Comparison of ENCODE assay signal across 26 mouse cellular contexts in the genomic region with DNA sequence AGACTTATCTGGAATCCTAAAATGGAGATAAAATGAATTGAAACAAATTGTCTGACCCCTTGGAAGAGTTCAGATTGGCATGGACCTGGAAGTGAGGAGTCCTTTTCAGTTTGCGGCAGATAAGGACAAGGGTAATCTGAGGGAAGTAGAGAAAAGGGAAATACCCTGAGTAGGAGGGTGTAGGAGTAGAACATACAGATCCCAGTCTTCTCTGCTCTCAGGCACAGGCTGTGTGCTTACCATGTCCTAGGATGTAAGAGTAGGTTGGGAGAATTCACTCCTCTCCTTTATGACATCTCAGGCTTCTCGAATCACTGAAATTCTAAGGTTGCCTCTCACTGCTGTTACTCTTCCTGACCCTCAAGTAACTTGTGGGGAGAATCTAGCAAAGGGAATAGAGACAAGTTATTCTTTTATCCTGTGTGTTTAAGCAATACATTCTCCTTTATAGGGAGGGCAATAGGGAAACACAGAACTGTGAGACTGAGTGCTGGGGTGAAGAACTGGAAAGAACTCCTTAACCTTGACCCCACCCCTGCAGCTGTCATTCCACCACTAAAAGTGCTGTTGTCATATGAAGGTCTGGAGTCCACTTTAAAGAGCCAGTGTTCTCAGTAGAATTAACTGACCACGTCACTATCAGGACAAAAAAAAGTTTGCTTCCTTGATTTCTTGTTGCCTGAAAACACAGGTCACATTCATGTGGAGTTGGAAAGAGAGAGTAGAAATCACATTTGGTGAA. TPM values are rescaled to one million over a fixed set of nuclear protein-coding genes. Genes with fewer than 3 reads are reported as not detected.
DNase-seq lines count a peak whose midpoint lies in the region; ATAC-seq and TF ChIP-seq lines count a peak whose summit lies in the region.
"Had no signal": no experiment of that assay in that cellular context is flagged by ENCODE, and none has a peak within 500 bp of the region (broad histone marks: within the 10 kb centered on the region; RNA-seq: fewer than 3 reads in every experiment).

No protein-coding gene starts in this region.

- H3K9ac ChIP-seq in MEL (ENCODE audit: control insufficient read depth, low read depth, low read length, poor library complexity, severe bottlenecking): no peak overlapping the region
- H3K9ac ChIP-seq in forebrain, embryonic 11.5 days (ENCODE audit: low read length): no peak overlapping the region
- H3K9ac ChIP-seq: forebrain, embryonic 12.5 days; forebrain, embryonic 15.5 days; heart, embryonic 12.5 days; heart, embryonic 15.5 days; hindbrain, embryonic 13.5 days had no signal

- 87% methylated on average over 3 of the region's 3 CpGs for WGBS in forebrain, embryonic 11.5 days

- ATAC-seq in frontal cortex, adult (ENCODE audit: low TSS enrichment): peak; percentile 55; the same call in 1 of the 2 replicates
- ATAC-seq in megakaryocyte, adult 5-6 weeks (ENCODE audit: poor library complexity, severe bottlenecking): no peak
- ATAC-seq in forebrain, embryonic 11.5 days (replicated peaks; ENCODE audit: low FRiP score): no peak
- ATAC-seq: forebrain, embryonic 15.5 days; hindbrain, embryonic 16.5 days; Patski had no signal

- H3K27ac ChIP-seq in MEL (ENCODE audit: control insufficient read depth, low read depth, low read length): no peak overlapping the region
- no peak overlapping the region for H3K27ac ChIP-seq in forebrain, embryonic 11.5 days (ENCODE audit: low read depth, low read length)
- H3K27ac ChIP-seq in layer of hippocampus, adult 2 months: no peak overlapping the region
- H3K27ac ChIP-seq: forebrain, embryonic 12.5 days; forebrain, embryonic 15.5 days; gastrocnemius, adult 2 months; heart, embryonic 15.5 days; hindbrain, embryonic 10.5 days; hindbrain, embryonic 13.5 days had no signal

- peaks cover 48% of the 10 kb centered on the region for H3K4me1 ChIP-seq in megakaryocyte, embryonic 14.5 days
- H3K4me1 ChIP-seq in MEL (ENCODE audit: control insufficient read depth in 1 of 2, insufficient read depth in 2 of 2, low read length in 2 of 2): peaks cover 0 to 2% of the 10 kb centered on the region in 2 experiments; a peak in 1 of 4 replicates
- H3K4me1 ChIP-seq in forebrain, embryonic 11.5 days (replicated peaks; ENCODE audit: control insufficient read depth, insufficient read depth, low read length): peaks cover 1% of the 10 kb centered on the region; the same call in 1 of the 2 replicates

- no peak for TF ChIP-seq POLR2A in MEL (IDR thresholded peaks at IDR 0.05; ENCODE audit: control insufficient read depth in 1 of 2, insufficient read depth in 1 of 2, low read depth in 1 of 2, low read length in 2 of 2, poor library complexity in 1 of 2)

- peaks cover 20% of the 10 kb centered on the region for H3K36me3 ChIP-seq in megakaryocyte, embryonic 14.5 days (replicated peaks; ENCODE audit: low read length)
- H3K36me3 ChIP-seq in MEL (ENCODE audit: control insufficient read depth in 1 of 2, insufficient read depth in 2 of 2, low read length in 2 of 2): no peaks in the 10 kb centered on the region
- no peaks in the 10 kb centered on the region for H3K36me3 ChIP-seq in forebrain, embryonic 11.5 days (ENCODE audit: control insufficient read depth, insufficient read depth, low read length)
- H3K36me3 ChIP-seq: forebrain, embryonic 12.5 days; forebrain, embryonic 15.5 days; heart, embryonic 12.5 days; heart, embryonic 15.5 days; hindbrain, embryonic 10.5 days; hindbrain, embryonic 13.5 days had no signal

- no peaks in the 10 kb centered on the region for H3K79me2 ChIP-seq in MEL (ENCODE audit: control insufficient read depth, insufficient read depth, low read length, poor library complexity)

- peak overlapping the region; percentile 12 for H3K4me3 ChIP-seq in megakaryocyte, embryonic 14.5 days (replicated peaks)
- H3K4me3 ChIP-seq in MEL (ENCODE audit: control insufficient read depth in 1 of 2, insufficient read depth in 1 of 2, low read depth in 2 of 2, low read length in 2 of 2): no peak overlapping the region
- no peak overlapping the region for H3K4me3 ChIP-seq in forebrain, embryonic 11.5 days (ENCODE audit: low read depth, low read length)
- no peak overlapping the region for H3K4me3 ChIP-seq in layer of hippocampus, adult 2 months
- H3K4me3 ChIP-seq: forebrain, embryonic 12.5 days; forebrain, embryonic 15.5 days; gastrocnemius, adult 2 months; heart, embryonic 12.5 days; heart, embryonic 15.5 days; hindbrain, embryonic 10.5 days; hindbrain, embryonic 13.5 days had no signal

- TF ChIP-seq CTCF in MEL (IDR thresholded peaks at IDR 0.05 in 2 of 3, conservative IDR thresholded peaks at IDR 0.05 in 1 of 3; ENCODE audit: control insufficient read depth in 1 of 3, insufficient read depth in 1 of 3, low read depth in 2 of 3, low read length in 3 of 3, poor library complexity in 1 of 3, severe bottlenecking in 1 of 3): no peak
- TF ChIP-seq CTCF in layer of hippocampus, adult 2 months (conservative IDR thresholded peaks at IDR 0.05): no peak

- H3K4me2 ChIP-seq in forebrain, embryonic 11.5 days (ENCODE audit: low read depth, low read length, severe bottlenecking): no peak overlapping the region
- H3K4me2 ChIP-seq: forebrain, embryonic 12.5 days; forebrain, embryonic 15.5 days; heart, embryonic 12.5 days; heart, embryonic 15.5 days; hindbrain, embryonic 13.5 days had no signal

- no peak for DNase-seq in frontal cortex, postnatal 14 days (ENCODE audit: low spot score in 2 of 2)
- peak; percentile 13 for DNase-seq in MEL (ENCODE audit: low read depth, low spot score)
- DNase-seq in fat pad, adult 2 months (ENCODE audit: extremely low read depth, low read depth, low spot score): peak; percentile 59
- no peak for DNase-seq in forebrain, embryonic 11.5 days (ENCODE audit: low spot score)
- no peak for DNase-seq in layer of hippocampus, adult 2 months (ENCODE audit: low spot score in 2 of 2)
- DNase-seq: adrenal gland, postnatal 10 days; adrenal gland, postnatal 36 days; cerebellum, adult 18-20 months; cerebellum, adult 9-10 months; cerebellum, postnatal 14 days; gastrocnemius, adult 2 months; gastrocnemius, postnatal 14 days; heart, adult 18-20 months; heart, postnatal 10 days; heart, postnatal 36 days had no signal

- no peak for TF ChIP-seq RAD21 in MEL (IDR thresholded peaks at IDR 0.05; ENCODE audit: low read depth, low read length)

- H3K27me3 ChIP-seq in megakaryocyte, embryonic 14.5 days (replicated peaks): no peaks in the 10 kb centered on the region
- peaks cover 0 to 3% of the 10 kb centered on the region in 2 experiments; a peak in 3 of 4 replicates for H3K27me3 ChIP-seq in MEL (ENCODE audit: control insufficient read depth in 1 of 2, insufficient read depth in 2 of 2, low read length in 2 of 2)
- H3K27me3 ChIP-seq in forebrain, embryonic 11.5 days (ENCODE audit: control insufficient read depth, insufficient read depth, low read length): peaks cover 6% of the 10 kb centered on the region

- no peaks in the 10 kb centered on the region for H3K9me3 ChIP-seq in megakaryocyte, embryonic 14.5 days
- no peaks in the 10 kb centered on the region for H3K9me3 ChIP-seq in MEL (replicated peaks; ENCODE audit: insufficient read depth, low read length)
- no peaks in the 10 kb centered on the region for H3K9me3 ChIP-seq in forebrain, embryonic 11.5 days (ENCODE audit: control insufficient read depth, low read length)
- H3K9me3 ChIP-seq: forebrain, embryonic 12.5 days; forebrain, embryonic 15.5 days; heart, embryonic 12.5 days; heart, embryonic 15.5 days; hindbrain, embryonic 10.5 days; hindbrain, embryonic 13.5 days had no signal

- TF ChIP-seq EP300 in MEL (IDR thresholded peaks at IDR 0.05; ENCODE audit: low read depth in 1 of 2, low read length in 2 of 2): no peak

TF ChIP-seq in MEL, 35 proteins besides CTCF, POLR2A, EP300 and RAD21:
- TF ChIP-seq GATA1 (IDR thresholded peaks at IDR 0.05; ENCODE audit: low read depth, low read length): 0 out of 2 replicates have a peak, but pooled peaks have one; percentile 27
- no peak for TF ChIP-seq JUND (IDR thresholded peaks at IDR 0.05; ENCODE audit: low read depth, low read length)
TF ChIP-seq in MEL: peak in this region for 1.

RNA-seq across cellular contexts. Expression of gene Pparg, which starts 6.3 kb away (rescaled TPM):
- 0.79 and 4.3 TPM in 2 replicates for polyA plus RNA-seq in megakaryocyte, embryonic 14.5 days (2012; ENCODE audit: insufficient read depth, low replicate concordance)
- 2.8 and 6.5 TPM in 2 replicates for total RNA-seq in megakaryocyte, adult 5-6 weeks (2015)
- 2.0 and 2.7 TPM in 2 replicates for total RNA-seq in megakaryocyte, adult 5-6 weeks (2017)
- 0.08 TPM in 1 of 2 replicates, not detected in the other for total RNA-seq in MEL (2012; rRNA removed)
- under 1 TPM in 1 of 2 experiments, not detected in 1; 0.15 TPM for polyA plus RNA-seq in MEL (2012; ENCODE audit: insufficient read depth in 1 of 2, insufficient read length in 2 of 2, low read depth in 1 of 2, low replicate concordance in 2 of 2, missing spikeins in 1 of 2)
- 0.43 TPM in 1 of 2 replicates, not detected in the other for polyA plus RNA-seq in forebrain, embryonic 11.5 days (2014; fragmentation: Nextera tagmentation; extraction: Ambion mirVana)
- total RNA-seq in layer of hippocampus, adult 2 months (2021): 1 to 10 TPM; 2.8 to 3.0 TPM
- polyA plus RNA-seq: forebrain, embryonic 12.5 days; forebrain, embryonic 15.5 days had no signal

Comparison
In these comparisons a context has a peak if more than half of its experiments do, and no peak if none do; other contexts are left out.
1. DNase-seq: peak in MEL (single experiment) and fat pad, adult 2 months (single experiment); none in frontal cortex, postnatal 14 days (0 of 2), forebrain, embryonic 11.5 days (single experiment) and layer of hippocampus, adult 2 months (0 of 2).